Mouse (Mus musculus) hindbrain, embryonic 12.5 days (tissue): ENCODE results near the gene Rangrf. TPM values are rescaled to one million over a fixed set of nuclear protein-coding genes. Genes with fewer than 3 reads are reported as not detected.
"Not testable (repeated sequence)": the region's sequence is repeated elsewhere in the genome, so short reads cannot be mapped to it uniquely, and the experiment has no call there.

Experiments
- ATAC-seq: fragments of 200-750 bp; cut with Nextera tagmentation; 2 replicates; pipeline ENCODE4 v1.8.0; 2017; ENCODE audit warnings: moderate TSS enrichment; ENCODE audit not compliant: low FRiP score
- H3K27ac ChIP-seq: fragments of 300-500 bp; sonication (generic); 2 replicates; pipeline ENCODE4 v1.5.1; 2016; ENCODE audit warnings: mild to moderate bottlenecking
- H3K27me3 ChIP-seq: fragments of 300-500 bp; sonication (generic); 2 replicates; pipeline ENCODE4 v1.6.1; 2016; ENCODE audit warnings: mild to moderate bottlenecking
- H3K36me3 ChIP-seq: fragments of 300-500 bp; sonication (generic); 2 replicates; pipeline ENCODE4 v1.6.1; 2016; ENCODE audit warnings: mild to moderate bottlenecking
- H3K4me1 ChIP-seq: fragments of 300-500 bp; sonication (generic); 2 replicates; pipeline ENCODE4 v1.6.1; 2016
- H3K4me2 ChIP-seq: fragments of 300-500 bp; sonication (generic); replicated peaks from 2 replicates; pipeline ENCODE4 v1.6.1; 2016; ENCODE audit warnings: mild to moderate bottlenecking
- H3K4me3 ChIP-seq: fragments of 300-500 bp; sonication (generic); 2 replicates; pipeline ENCODE4 v1.5.1; 2016; ENCODE audit warnings: mild to moderate bottlenecking
- H3K9ac ChIP-seq: fragments of 300-500 bp; sonication (generic); 2 replicates; pipeline ENCODE4 v1.6.1; 2016; ENCODE audit warnings: mild to moderate bottlenecking, moderate library complexity
- H3K9me3 ChIP-seq: fragments of 300-500 bp; sonication (generic); replicated peaks from 2 replicates; pipeline ENCODE4 v1.6.1; 2016; ENCODE audit warnings: mild to moderate bottlenecking
- WGBS: fragments of 180-500 bp; shearing (Covaris S2); methylation state at CpG from one replicate; pipeline ENCODE4 v1.1.7; 2016; 5-methylcytosine and 5-hydroxymethylcytosine counted together
- microRNA-seq: library from miRNA; unstranded; fragments of <30 nt; microRNA quantifications from one replicate; pipeline ENCODE4, GENCODE M21; 2017
- polyA plus RNA-seq: library from polyadenylated mRNA; unstranded; fragments of >200 nt; fragmentation: Nextera tagmentation; extraction: Ambion mirVana; gene quantifications from 2 replicates; pipeline ENCODE4 v1.2.1, GENCODE M21; 2016

Rangrf gene
- polyA plus RNA-seq, 1 experiment from 2014 or later, result 38.3 TPM

GRCm38 (mm10) chr11:68936951-68937350, 38.0 kb downstream of the Rangrf start:
- not testable (repeated sequence) for H3K9ac ChIP-seq, ATAC-seq, H3K4me3 ChIP-seq, H3K36me3 ChIP-seq, H3K4me2 ChIP-seq, H3K4me1 ChIP-seq, H3K27ac ChIP-seq, H3K9me3 ChIP-seq, H3K27me3 ChIP-seq
- WGBS, result 84% methylated on average over 4 of the region's 4 CpGs

GRCm38 (mm10) chr11:68933885-68934507, 41.0 kb downstream of the Rangrf start:
- H3K27ac ChIP-seq, result peak overlapping the region; percentile 18; the same call in 1 of the 2 replicates
- H3K27me3 ChIP-seq, result no peaks in the 10 kb centered on the region
- ATAC-seq, result no peak
- H3K4me1 ChIP-seq, result 0 out of 2 replicates have a peak, but pooled peaks cover 3% of the 10 kb centered on the region
- H3K9ac ChIP-seq, result no peak overlapping the region
- H3K36me3 ChIP-seq, result no peaks in the 10 kb centered on the region
- H3K9me3 ChIP-seq, result no peaks in the 10 kb centered on the region
- H3K4me2 ChIP-seq, result no peak overlapping the region
- H3K4me3 ChIP-seq, result no peak overlapping the region
- 76% methylated on average over 5 of the region's 5 CpGs for WGBS

DNA sequence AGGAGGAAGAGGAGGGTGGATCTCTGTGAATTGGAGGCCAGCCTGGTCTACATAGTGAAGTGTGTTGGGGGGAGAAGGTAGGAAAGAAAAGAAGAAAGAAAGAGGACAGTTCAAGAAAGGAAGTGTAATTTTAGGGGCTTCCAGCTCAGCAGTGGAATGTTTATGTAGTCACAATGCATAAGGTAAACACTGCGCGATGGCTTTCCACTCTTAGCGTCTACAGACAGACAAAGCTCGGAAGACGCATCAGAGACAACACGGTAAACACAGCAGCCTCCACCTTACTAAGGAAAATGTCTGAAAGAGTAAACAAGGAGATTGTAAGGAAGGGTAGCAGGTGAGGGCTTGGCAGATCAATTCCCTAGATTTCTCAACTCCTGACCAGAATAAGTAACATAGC, 45.0 kb downstream of the Rangrf start:
- Histone ChIP-seq H3K4me2 (no peak overlapping the region), H3K9me3 (no peaks in the 10 kb centered on the region), H3K4me1 (0 out of 2 replicates have a peak, but pooled peaks cover 3% of the 10 kb centered on the region), H3K27ac (no peak overlapping the region), H3K27me3 (no peaks in the 10 kb centered on the region), H3K9ac (no peak overlapping the region), H3K4me3 (no peak overlapping the region), H3K36me3 (no peaks in the 10 kb centered on the region)
- no peak for ATAC-seq
- WGBS, result 86% methylated on average over 6 of the region's 6 CpGs

DNA sequence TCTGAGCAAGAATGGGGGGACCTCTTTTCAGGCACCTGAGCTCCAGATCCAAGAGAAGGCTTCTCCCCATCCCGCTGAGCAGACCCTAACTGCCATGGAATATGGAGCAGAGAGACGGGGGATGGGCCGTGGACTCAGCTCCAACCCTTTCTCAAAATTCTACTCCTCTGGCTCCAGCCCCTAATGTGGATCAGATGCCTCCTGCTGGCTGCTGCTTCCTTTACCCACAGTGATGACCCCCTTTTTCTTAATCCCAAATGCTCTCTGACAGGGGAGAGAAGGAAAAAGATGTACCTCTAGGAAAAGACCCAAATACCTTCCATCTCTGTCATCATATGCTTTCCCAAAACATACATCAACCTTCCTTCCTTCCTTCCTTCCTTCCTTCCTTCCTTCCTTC, 48.0 kb downstream of the Rangrf start, which contains the start of gene Odf4:
Odf4 (minus strand) TSS at position 101 of the 400 bp plus-strand sequence.
- ATAC-seq, result no peak
- no peaks in the 10 kb centered on the region for H3K27me3 ChIP-seq
- no peak within 1 kb of the TSS for H3K27ac ChIP-seq
- WGBS, result 73% methylated on average over 3 of the region's 3 CpGs
- H3K36me3 ChIP-seq, result no peaks in the 10 kb centered on the region
- H3K4me1 ChIP-seq, result no peaks in the 10 kb centered on the region
- H3K4me2 ChIP-seq, result no peak within 1 kb of the TSS
- no peak within 1 kb of the TSS for H3K9ac ChIP-seq
- no peak within 1 kb of the TSS for H3K4me3 ChIP-seq
- no peaks in the 10 kb centered on the region for H3K9me3 ChIP-seq

- no peaks in the 10 kb centered on the region for H3K36me3 ChIP-seq
- H3K27ac ChIP-seq, result no peak overlapping the region
- H3K4me2 ChIP-seq, result no peak overlapping the region
- H3K9me3 ChIP-seq, result no peaks in the 10 kb centered on the region
- H3K27me3 ChIP-seq, result no peaks in the 10 kb centered on the region
- H3K4me3 ChIP-seq, result no peak overlapping the region
- 91% methylated on average over 2 of the region's 2 CpGs for WGBS
- H3K9ac ChIP-seq, result no peak overlapping the region
- no peaks in the 10 kb centered on the region for H3K4me1 ChIP-seq
- ATAC-seq, result no peak
These were observed 50.2 kb downstream of the Rangrf start for GRCm38 (mm10) chr11:68924749-68925148.

- no peak for ATAC-seq
- no peak overlapping the region for H3K9ac ChIP-seq
- no peak overlapping the region for H3K4me3 ChIP-seq
- no peak overlapping the region for H3K4me2 ChIP-seq
- H3K27me3 ChIP-seq, result no peaks in the 10 kb centered on the region
- no peaks in the 10 kb centered on the region for H3K9me3 ChIP-seq
- H3K36me3 ChIP-seq, result no peaks in the 10 kb centered on the region
- no peaks in the 10 kb centered on the region for H3K4me1 ChIP-seq
- WGBS, result 64% methylated on average over 3 of the region's 3 CpGs
- no peak overlapping the region for H3K27ac ChIP-seq
These were observed 51.8 kb downstream of the Rangrf start for GRCm38 (mm10) chr11:68923191-68923590.

Small RNAs within 50 kb of the gene (microRNA-seq; reads per million reads assigned to microRNA genes)
- gene Mir3062, result 9.5 reads per million, percentile 20 among the genes with 10 or more reads in this experiment

Other genes with a start within 250 kb of the Rangrf start
- gene Ndel1, start 103.3 kb downstream of the Rangrf start, polyA plus RNA-seq, result 76.2 and 77.1 TPM in 2 replicates
- 0.07 TPM in 1 of 2 replicates, not detected in the other for gene Rnf222, start 86.6 kb downstream of the Rangrf start, polyA plus RNA-seq
- 624 and 749 TPM in 2 replicates for gene Rpl26, start 73.6 kb downstream of the Rangrf start, polyA plus RNA-seq
- gene Odf4, start 48.1 kb downstream of the Rangrf start, polyA plus RNA-seq, result 0.36 TPM in 1 of 2 replicates, not detected in the other
- gene Arhgef15, start 17.7 kb downstream of the Rangrf start, polyA plus RNA-seq, result 8.5 TPM in 2 replicates
- gene Slc25a35, start 7.1 kb downstream of the Rangrf start, polyA plus RNA-seq, result 2.3 TPM in 2 replicates
- gene Pfas, start 33.3 kb upstream of the Rangrf start, polyA plus RNA-seq, result 27.8 and 31.0 TPM in 2 replicates
- gene Ctc1, start 40.7 kb upstream of the Rangrf start, polyA plus RNA-seq, result 64.8 and 66.4 TPM in 2 replicates
- gene Aurkb, start 70.5 kb upstream of the Rangrf start, polyA plus RNA-seq, result 95.5 and 100 TPM in 2 replicates
- 15.8 and 16.6 TPM in 2 replicates for gene Borcs6, start 84.5 kb upstream of the Rangrf start, polyA plus RNA-seq
- gene Tmem107, start 95.6 kb upstream of the Rangrf start, polyA plus RNA-seq, result 39.4 and 45.1 TPM in 2 replicates
- gene Vamp2, start 113.3 kb upstream of the Rangrf start, polyA plus RNA-seq, result 140 and 159 TPM in 2 replicates
- gene Per1, start 120.0 kb upstream of the Rangrf start, polyA plus RNA-seq, result 9.8 and 11.6 TPM in 2 replicates
- gene Hes7, start 145.2 kb upstream of the Rangrf start, polyA plus RNA-seq, result 0.25 and 0.49 TPM in 2 replicates
- gene 9130213A22Rik, start 147.4 kb upstream of the Rangrf start, polyA plus RNA-seq, result 0.26 and 0.29 TPM in 2 replicates
- gene Aloxe3, start 150.7 kb upstream of the Rangrf start, polyA plus RNA-seq, result 0.41 and 0.65 TPM in 2 replicates
- 0.12 TPM in 2 replicates for gene Alox12b, start 181.8 kb upstream of the Rangrf start, polyA plus RNA-seq
- gene Alox8, start 222.7 kb upstream of the Rangrf start, polyA plus RNA-seq, result 0.06 and 0.07 TPM in 2 replicates